Mouse (Mus musculus): ENCODE data around the gene Apba1. TPM values are rescaled to one million over a fixed set of nuclear protein-coding genes. Genes with fewer than 3 reads are reported as not detected.

Gene Apba1
- polyA plus RNA-seq, 1 experiment from 2014 or later, result 2.5 TPM

Other genes with a start within 250 kb of the Apba1 start
- not detected in 2 replicates for gene 1700028P14Rik, start 106.1 kb upstream of the Apba1 start, polyA plus RNA-seq (2014; fragmentation: Nextera tagmentation; extraction: Ambion mirVana)
- gene Ptar1, start 71.5 kb upstream of the Apba1 start, polyA plus RNA-seq (2014; fragmentation: Nextera tagmentation; extraction: Ambion mirVana), result 7.5 and 10.4 TPM in 2 replicates

All from neural tube, embryonic 11.5 days (tissue).